Mouse (Mus musculus): ENCODE measurements around the gene Mtor.

- TF ChIP-seq CTCF (IDR thresholded peaks at IDR 0.05; ENCODE audit: borderline replicate concordance, extremely low read depth, insufficient read depth, insufficient read length) (no peak), POLR2A (IDR thresholded peaks at IDR 0.05; ENCODE audit: borderline replicate concordance, extremely low read depth, insufficient read depth, insufficient read length, poor library complexity, severe bottlenecking) (no peak)
Measured at GRCm38 (mm10) chr4:148464301-148464700, 15.9 kb downstream of the Mtor start.

Measured in brain, embryonic 14.5 days (tissue).